Mouse (Mus musculus) liver, postnatal 0 days (tissue): Measurements from ENCODE around the gene Rtraf. TPM values are rescaled to one million over a fixed set of nuclear protein-coding genes. Genes with fewer than 3 reads are reported as not detected.

ENCODE experiments used
- ATAC-seq: fragments of 200-750 bp; cut with Nextera tagmentation; 2 replicates; pipeline ENCODE4 v1.8.0; 2017; ENCODE audit warnings: mild to moderate bottlenecking, moderate library complexity
- DNase-seq: peaks from one replicate; pipeline ENCODE4 v3.0.0-alpha.2; 2016
- H3K27ac ChIP-seq: fragments of 300-500 bp; sonication (generic); 2 replicates; pipeline ENCODE4 v1.5.1; 2014; ENCODE audit warnings: antibody characterized with exemption, moderate library complexity, mild to moderate bottlenecking, low read depth
- H3K27me3 ChIP-seq: fragments of 300-500 bp; sonication (generic); 2 replicates; pipeline ENCODE4 v1.6.1; 2014; ENCODE audit warnings: low read length, control low read depth, mixed read lengths; ENCODE audit not compliant: insufficient read depth
- H3K36me3 ChIP-seq: fragments of 300-500 bp; sonication (generic); replicated peaks from 2 replicates; pipeline ENCODE4 v1.6.1; 2014; ENCODE audit warnings: mild to moderate bottlenecking, control low read depth, low read length, moderate library complexity, mixed read lengths; ENCODE audit not compliant: insufficient read depth
- H3K4me1 ChIP-seq: fragments of 300-500 bp; sonication (generic); 2 replicates; pipeline ENCODE4 v1.6.1; 2014; ENCODE audit warnings: antibody characterized with exemption, mild to moderate bottlenecking, control low read depth; ENCODE audit not compliant: insufficient read depth
- H3K4me2 ChIP-seq: fragments of 300-500 bp; sonication (generic); 2 replicates; pipeline ENCODE4 v1.6.1; 2014; ENCODE audit warnings: low read depth, mild to moderate bottlenecking, low read length, moderate library complexity, mixed read lengths
- H3K4me3 ChIP-seq: fragments of 300-500 bp; sonication (generic); 2 replicates; pipeline ENCODE4 v1.5.1; 2014; ENCODE audit warnings: low read depth, low read length
- H3K9ac ChIP-seq: fragments of 300-500 bp; sonication (generic); replicated peaks from 2 replicates; pipeline ENCODE4 v1.6.1; 2014; ENCODE audit warnings: mild to moderate bottlenecking, moderate library complexity
- H3K9me3 ChIP-seq: fragments of 300-500 bp; sonication (generic); 2 replicates; pipeline ENCODE4 v1.6.1; 2016; ENCODE audit warnings: mild to moderate bottlenecking, control low read depth, low read length, mixed read lengths
- CTCF ChIP-seq: sonication (generic); IDR thresholded peaks from 2 replicates; pipeline ENCODE4 v1.5.1; 2016; ENCODE audit warnings: antibody characterized with exemption, low read depth
- EP300 ChIP-seq: IDR thresholded peaks from 2 replicates; pipeline ENCODE4 v1.6.1; 2016; ENCODE audit warnings: antibody characterized with exemption, low read depth, mild to moderate bottlenecking
- WGBS: fragments of 180-500 bp; shearing (Covaris S2); extraction: QIAGEN DNeasy Blood & Tissue Kit; methylation state at CpG from one replicate; pipeline ENCODE4 v1.1.7; 2014; ENCODE audit not compliant: insufficient replicate concordance; 5-methylcytosine and 5-hydroxymethylcytosine counted together
- polyA plus RNA-seq: library from polyadenylated mRNA; unstranded; fragments of >200 nt; fragmentation: Nextera tagmentation; extraction: Ambion mirVana; gene quantifications from 2 replicates; pipeline ENCODE4 v1.2.1, GENCODE M21; 2015

Rtraf gene
- polyA plus RNA-seq, 1 experiment from 2014 or later: 100 TPM

GRCm38 (mm10) chr14:19821686-19822085 is 1.9 kb downstream of the Rtraf start:
- ATAC-seq (no peak), DNase-seq (no peak)
- Histone ChIP-seq H3K9ac (no peak overlapping the region), H3K36me3 (peaks cover 16% of the 10 kb centered on the region), H3K4me1 (no peaks in the 10 kb centered on the region), H3K27ac (no peak overlapping the region), H3K9me3 (no peaks in the 10 kb centered on the region), H3K27me3 (no peaks in the 10 kb centered on the region), H3K4me3 (no peak overlapping the region), H3K4me2 (no peak overlapping the region)
- TF ChIP-seq CTCF (no peak), EP300 (no peak)
- 91% methylated on average over 5 of the region's 5 CpGs for WGBS

GRCm38 (mm10) chr14:19817949-19818348 is 5.7 kb downstream of the Rtraf start:
- TF ChIP-seq EP300 (no peak), CTCF (peak; percentile 89)
- Histone ChIP-seq H3K27me3 (no peaks in the 10 kb centered on the region), H3K4me1 (no peaks in the 10 kb centered on the region), H3K4me2 (no peak overlapping the region), H3K27ac (no peak overlapping the region), H3K9me3 (no peaks in the 10 kb centered on the region), H3K4me3 (no peak overlapping the region), H3K9ac (no peak overlapping the region), H3K36me3 (peaks cover 42% of the 10 kb centered on the region)
- peak; percentile 81 for DNase-seq
- ATAC-seq: no peak
- WGBS: 2% methylated on average over 1 of the region's 1 CpGs

DNA sequence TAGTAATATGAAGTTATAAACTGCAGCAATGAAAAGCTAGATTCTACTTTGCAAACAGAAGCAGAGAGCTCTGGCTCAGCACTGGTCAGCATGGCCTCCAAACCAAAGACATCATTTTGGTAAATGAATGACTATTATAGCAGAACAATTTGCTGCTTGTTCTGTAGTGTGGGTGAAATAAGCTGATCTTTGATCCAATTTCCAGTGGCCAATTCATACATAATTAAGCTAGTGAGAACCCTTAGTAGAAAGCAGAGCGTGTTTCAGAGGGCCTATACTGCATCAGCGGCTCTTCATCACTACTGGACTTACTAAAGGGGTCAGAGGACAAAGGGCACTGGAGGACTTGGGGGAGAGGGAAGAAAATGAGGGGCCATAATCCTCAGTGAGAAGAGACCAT is 10.6 kb downstream of the Rtraf start:
- no peak overlapping the region for H3K4me3 ChIP-seq
- 86% methylated on average over 2 of the region's 2 CpGs for WGBS
- H3K9ac ChIP-seq: no peak overlapping the region
- TF ChIP-seq EP300 (no peak), CTCF (no peak)
- no peaks in the 10 kb centered on the region for H3K9me3 ChIP-seq
- no peaks in the 10 kb centered on the region for H3K4me1 ChIP-seq
- H3K27me3 ChIP-seq: no peaks in the 10 kb centered on the region
- ATAC-seq (no peak), DNase-seq (no peak)
- H3K27ac ChIP-seq: no peak overlapping the region
- H3K36me3 ChIP-seq: peaks cover 53% of the 10 kb centered on the region
- no peak overlapping the region for H3K4me2 ChIP-seq

DNA sequence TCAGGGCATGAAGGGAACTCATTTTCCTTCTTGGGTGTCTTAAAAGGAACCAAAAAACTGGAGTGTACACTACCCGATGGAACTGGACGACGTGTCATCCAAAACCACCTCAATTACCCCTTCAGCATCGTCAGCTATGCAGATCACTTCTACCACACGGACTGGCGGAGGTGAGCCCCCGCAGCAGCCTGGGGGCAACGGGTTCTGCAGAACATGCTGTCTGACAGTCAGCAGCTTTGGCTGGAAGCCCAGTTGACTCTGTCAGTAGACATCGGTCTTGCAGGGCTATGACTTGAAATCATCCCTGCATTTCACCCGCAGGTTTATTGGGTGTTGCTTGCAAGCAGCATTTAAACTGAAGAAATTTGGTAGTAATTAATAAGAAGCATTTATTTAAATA is 13.7 kb downstream of the Rtraf start:
- ATAC-seq: no peak
- H3K4me3 ChIP-seq: no peak overlapping the region
- no peaks in the 10 kb centered on the region for H3K9me3 ChIP-seq
- H3K27me3 ChIP-seq: no peaks in the 10 kb centered on the region
- 84% methylated on average over 10 of the region's 10 CpGs for WGBS
- no peak for TF ChIP-seq EP300
- TF ChIP-seq CTCF: no peak
- no peaks in the 10 kb centered on the region for H3K4me1 ChIP-seq
- peaks cover 36% of the 10 kb centered on the region for H3K36me3 ChIP-seq
- no peak overlapping the region for H3K9ac ChIP-seq
- DNase-seq: no peak
- no peak overlapping the region for H3K27ac ChIP-seq
- no peak overlapping the region for H3K4me2 ChIP-seq

DNA sequence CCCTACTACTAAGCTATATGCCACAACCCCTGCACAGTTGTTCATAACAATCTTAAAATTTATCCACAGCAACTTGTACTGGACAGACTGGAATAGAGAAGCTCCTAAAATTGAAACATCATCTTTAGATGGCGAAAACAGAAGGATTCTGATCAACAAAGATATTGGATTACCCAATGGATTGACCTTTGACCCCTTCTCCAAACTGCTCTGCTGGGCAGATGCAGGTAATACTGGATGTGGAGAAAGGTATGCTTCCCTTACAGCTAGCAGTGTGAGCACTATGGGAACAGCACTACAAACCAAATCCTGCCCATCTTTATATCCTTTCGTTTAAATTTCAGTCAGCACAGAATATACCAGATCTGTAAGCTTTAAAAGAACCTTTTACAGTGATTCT is 15.8 kb downstream of the Rtraf start:
- ATAC-seq: peak; percentile 58; the same call in 1 of the 2 replicates
- Histone ChIP-seq H3K36me3 (peaks cover 22% of the 10 kb centered on the region), H3K27ac (no peak overlapping the region), H3K27me3 (no peaks in the 10 kb centered on the region), H3K4me3 (no peak overlapping the region), H3K9ac (no peak overlapping the region), H3K4me1 (no peaks in the 10 kb centered on the region), H3K4me2 (no peak overlapping the region), H3K9me3 (no peaks in the 10 kb centered on the region)
- no peak for DNase-seq
- 70% methylated on average over 2 of the region's 2 CpGs for WGBS
- TF ChIP-seq EP300: no peak
- TF ChIP-seq CTCF: no peak

- WGBS: 77% methylated on average over 3 of the region's 3 CpGs
- H3K4me2 ChIP-seq: no peak overlapping the region
- DNase-seq (no peak), ATAC-seq (peak; percentile 49; the same call in 1 of the 2 replicates)
- no peaks in the 10 kb centered on the region for H3K4me1 ChIP-seq
- H3K4me3 ChIP-seq: no peak overlapping the region
- TF ChIP-seq CTCF: no peak
- no peak for TF ChIP-seq EP300
- H3K9me3 ChIP-seq: no peaks in the 10 kb centered on the region
- no peaks in the 10 kb centered on the region for H3K27me3 ChIP-seq
- H3K27ac ChIP-seq: no peak overlapping the region
- peaks cover 19% of the 10 kb centered on the region for H3K36me3 ChIP-seq
- H3K9ac ChIP-seq: no peak overlapping the region
Measured at GRCm38 (mm10) chr14:19807339-19807738, 16.3 kb downstream of the Rtraf start.

- WGBS: 57% methylated on average over 10 of the region's 10 CpGs
- Histone ChIP-seq H3K9ac (no peak overlapping the region), H3K4me1 (no peaks in the 10 kb centered on the region), H3K36me3 (0 out of 2 replicates have a peak, but pooled peaks cover 5% of the 10 kb centered on the region), H3K4me2 (no peak overlapping the region), H3K27ac (no peak overlapping the region), H3K4me3 (no peak overlapping the region), H3K27me3 (no peaks in the 10 kb centered on the region), H3K9me3 (no peaks in the 10 kb centered on the region)
- DNase-seq: no peak
- TF ChIP-seq CTCF (no peak), EP300 (no peak)
- no peak for ATAC-seq
Measured at GRCm38 (mm10) chr14:19803623-19804022, 20.0 kb downstream of the Rtraf start.
